Mouse (Mus musculus): ENCODE data around the gene Cntrob.
"Not testable (repeated sequence)": the region's sequence is repeated elsewhere in the genome, so short reads cannot be mapped to it uniquely, and the experiment has no call there.

The Cntrob gene

GRCm38 (mm10) chr11:69340161-69341131 is 16.9 kb upstream of the Cntrob start, which contains the start of gene Rnf227:
Rnf227 (plus strand) TSS chr11:69340461.
- DNase-seq: peak; percentile 64

- DNase-seq: no peak
Measured at GRCm38 (mm10) chr11:69334796-69335195, 11.2 kb upstream of the Cntrob start.

- no peak for DNase-seq
Measured at GRCm38 (mm10) chr11:69333922-69334321, 10.3 kb upstream of the Cntrob start.

- DNase-seq: no peak
Measured at GRCm38 (mm10) chr11:69332713-69333253, 9.2 kb upstream of the Cntrob start.

GRCm38 (mm10) chr11:69331929-69332405 is 8.4 kb upstream of the Cntrob start:
- peak; percentile 69 for DNase-seq

- no peak for DNase-seq
Measured at GRCm38 (mm10) chr11:69331152-69331551, 7.6 kb upstream of the Cntrob start.

GRCm38 (mm10) chr11:69328517-69328916 is 4.9 kb upstream of the Cntrob start:
- DNase-seq: no peak

- no peak for DNase-seq
Measured at GRCm38 (mm10) chr11:69327648-69328047, 4.1 kb upstream of the Cntrob start.

- no peak for DNase-seq
Measured at GRCm38 (mm10) chr11:69327157-69327442, 3.5 kb upstream of the Cntrob start.

- DNase-seq: no peak
Measured at GRCm38 (mm10) chr11:69326408-69327156, 3.0 kb upstream of the Cntrob start.

- DNase-seq: peak; percentile 89
Measured at GRCm38 (mm10) chr11:69325628-69326407, 2.2 kb upstream of the Cntrob start, which contains the start of gene Kcnab3. Kcnab3 (plus strand) TSS chr11:69326258.

- DNase-seq: no peak
Measured at GRCm38 (mm10) chr11:69324749-69325148, 1.2 kb upstream of the Cntrob start.

GRCm38 (mm10) chr11:69322693-69323471 is 693 bp downstream of the Cntrob start:
- no peak for DNase-seq

GRCm38 (mm10) chr11:69322010-69322409 is 1.6 kb downstream of the Cntrob start:
- DNase-seq: no peak

- DNase-seq: no peak
Measured at GRCm38 (mm10) chr11:69321580-69321979, 2.0 kb downstream of the Cntrob start.

- DNase-seq: not testable (repeated sequence)
Measured at GRCm38 (mm10) chr11:69318000-69318399, 5.6 kb downstream of the Cntrob start.

- no peak for DNase-seq
Measured at GRCm38 (mm10) chr11:69316361-69316760, 7.2 kb downstream of the Cntrob start.

- no peak for DNase-seq
Measured at GRCm38 (mm10) chr11:69311266-69311665, 12.3 kb downstream of the Cntrob start.

GRCm38 (mm10) chr11:69306039-69306438 is 17.5 kb downstream of the Cntrob start:
- no peak for DNase-seq

- DNase-seq: no peak
Measured at GRCm38 (mm10) chr11:69305291-69305690, 18.3 kb downstream of the Cntrob start.

GRCm38 (mm10) chr11:69302817-69303216 is 20.8 kb downstream of the Cntrob start:
- DNase-seq: no peak

- DNase-seq: no peak
Measured at GRCm38 (mm10) chr11:69298231-69298630, 25.3 kb downstream of the Cntrob start.

Measured in lung, postnatal 14 days (tissue).